Mouse (Mus musculus) forebrain, embryonic 16.5 days (tissue): ENCODE measurements around the gene Rxra. TPM values are rescaled to one million over a fixed set of nuclear protein-coding genes. Genes with fewer than 3 reads are reported as not detected.

Source experiments
- ATAC-seq: fragments of 200-750 bp; cut with Nextera tagmentation; 2 replicates; pipeline ENCODE4 v1.8.0; 2017; ENCODE audit warnings: mild to moderate bottlenecking, moderate library complexity
- H3K27ac ChIP-seq: fragments of 300-500 bp; sonication (generic); 2 replicates; pipeline ENCODE4 v1.5.1; 2014; ENCODE audit warnings: low read length, control low read depth
- H3K27me3 ChIP-seq: fragments of 300-500 bp; sonication (generic); replicated peaks from 2 replicates; pipeline ENCODE4 v1.6.1; 2014; ENCODE audit warnings: low read length; ENCODE audit not compliant: control insufficient read depth, insufficient read depth
- H3K36me3 ChIP-seq: fragments of 300-500 bp; sonication (generic); 2 replicates; pipeline ENCODE4 v1.6.1; 2014; ENCODE audit not compliant: control insufficient read depth, insufficient read depth
- H3K4me1 ChIP-seq: fragments of 300-500 bp; sonication (generic); replicated peaks from 2 replicates; pipeline ENCODE4 v1.6.1; 2014; ENCODE audit warnings: low read length; ENCODE audit not compliant: control insufficient read depth, insufficient read depth
- H3K4me2 ChIP-seq: fragments of 300-500 bp; sonication (generic); 2 replicates; pipeline ENCODE4 v1.6.1; 2014; ENCODE audit warnings: mild to moderate bottlenecking, low read length, control low read depth
- H3K4me3 ChIP-seq: fragments of 300-500 bp; sonication (generic); replicated peaks from 2 replicates; pipeline ENCODE4 v1.5.1; 2014; ENCODE audit warnings: mild to moderate bottlenecking, low read length, control low read depth
- H3K9ac ChIP-seq: fragments of 300-500 bp; sonication (generic); replicated peaks from 2 replicates; pipeline ENCODE4 v1.6.1; 2014; ENCODE audit warnings: low read depth, low read length, control low read depth
- H3K9me3 ChIP-seq: fragments of 300-500 bp; sonication (generic); 2 replicates; pipeline ENCODE4 v1.6.1; 2016; ENCODE audit warnings: low read length; ENCODE audit not compliant: control insufficient read depth
- WGBS: fragments of 180-500 bp; shearing (Covaris S2); extraction: QIAGEN DNeasy Blood & Tissue Kit; methylation state at CpG from one replicate; pipeline ENCODE4 v1.1.7; 2014; 5-methylcytosine and 5-hydroxymethylcytosine counted together
- polyA plus RNA-seq: library from polyadenylated mRNA; unstranded; fragments of >200 nt; fragmentation: Nextera tagmentation; extraction: Ambion mirVana; gene quantifications from 2 replicates; pipeline ENCODE4 v1.2.1, GENCODE M21; 2015

Gene Rxra
- polyA plus RNA-seq, 1 experiment from 2014 or later: 2.4 TPM

GRCm38 (mm10) chr2:27775006-27775405, 98.8 kb downstream of the Rxra start:
- ATAC-seq: no peak
- Histone ChIP-seq H3K9me3 (no peaks in the 10 kb centered on the region), H3K27me3 (no peaks in the 10 kb centered on the region), H3K27ac (no peak overlapping the region), H3K4me3 (no peak overlapping the region), H3K36me3 (no peaks in the 10 kb centered on the region), H3K9ac (no peak overlapping the region), H3K4me1 (no peaks in the 10 kb centered on the region), H3K4me2 (no peak overlapping the region)
- 88% methylated on average over 10 of the region's 10 CpGs for WGBS

- H3K9ac ChIP-seq: no peak overlapping the region
- H3K4me2 ChIP-seq: no peak overlapping the region
- H3K4me3 ChIP-seq: no peak overlapping the region
- no peaks in the 10 kb centered on the region for H3K9me3 ChIP-seq
- H3K27me3 ChIP-seq: no peaks in the 10 kb centered on the region
- no peaks in the 10 kb centered on the region for H3K36me3 ChIP-seq
- no peak for ATAC-seq
- 61% methylated on average over 5 of the region's 5 CpGs for WGBS
- no peaks in the 10 kb centered on the region for H3K4me1 ChIP-seq
- H3K27ac ChIP-seq: no peak overlapping the region
Observed at GRCm38 (mm10) chr2:27775625-27776024, 99.4 kb downstream of the Rxra start.

GRCm38 (mm10) chr2:27777756-27778155, 101.5 kb downstream of the Rxra start:
- H3K9ac ChIP-seq: no peak overlapping the region
- no peaks in the 10 kb centered on the region for H3K9me3 ChIP-seq
- H3K36me3 ChIP-seq: no peaks in the 10 kb centered on the region
- H3K4me2 ChIP-seq: no peak overlapping the region
- no peak for ATAC-seq
- H3K4me3 ChIP-seq: no peak overlapping the region
- H3K27me3 ChIP-seq: no peaks in the 10 kb centered on the region
- no peak overlapping the region for H3K27ac ChIP-seq
- 70% methylated on average over 2 of the region's 2 CpGs for WGBS
- no peaks in the 10 kb centered on the region for H3K4me1 ChIP-seq

- H3K27me3 ChIP-seq: no peaks in the 10 kb centered on the region
- H3K27ac ChIP-seq: no peak overlapping the region
- H3K4me1 ChIP-seq: no peaks in the 10 kb centered on the region
- no peak for ATAC-seq
- H3K4me2 ChIP-seq: no peak overlapping the region
- WGBS: 78% methylated on average over 6 of the region's 6 CpGs
- H3K9me3 ChIP-seq: no peaks in the 10 kb centered on the region
- no peaks in the 10 kb centered on the region for H3K36me3 ChIP-seq
- no peak overlapping the region for H3K9ac ChIP-seq
- no peak overlapping the region for H3K4me3 ChIP-seq
Observed at GRCm38 (mm10) chr2:27778289-27778688, 102.0 kb downstream of the Rxra start.

- Histone ChIP-seq H3K36me3 (no peaks in the 10 kb centered on the region), H3K4me3 (no peak overlapping the region), H3K9me3 (no peaks in the 10 kb centered on the region), H3K9ac (no peak overlapping the region), H3K4me2 (no peak overlapping the region), H3K4me1 (no peaks in the 10 kb centered on the region), H3K27ac (no peak overlapping the region), H3K27me3 (no peaks in the 10 kb centered on the region)
- WGBS: 83% methylated on average over 9 of the region's 9 CpGs
- ATAC-seq: no peak
Observed at GRCm38 (mm10) chr2:27779291-27779866, 103.1 kb downstream of the Rxra start.

GRCm38 (mm10) chr2:27780162-27780561, 103.9 kb downstream of the Rxra start:
- 86% methylated on average over 7 of the region's 7 CpGs for WGBS
- no peaks in the 10 kb centered on the region for H3K36me3 ChIP-seq
- no peak overlapping the region for H3K9ac ChIP-seq
- no peak overlapping the region for H3K4me2 ChIP-seq
- H3K27me3 ChIP-seq: no peaks in the 10 kb centered on the region
- no peaks in the 10 kb centered on the region for H3K4me1 ChIP-seq
- no peak for ATAC-seq
- no peak overlapping the region for H3K27ac ChIP-seq
- no peaks in the 10 kb centered on the region for H3K9me3 ChIP-seq
- no peak overlapping the region for H3K4me3 ChIP-seq

GRCm38 (mm10) chr2:27785363-27785762, 109.1 kb downstream of the Rxra start:
- H3K4me3 ChIP-seq: no peak overlapping the region
- H3K27ac ChIP-seq: no peak overlapping the region
- no peak overlapping the region for H3K9ac ChIP-seq
- WGBS: 91% methylated on average over 8 of the region's 8 CpGs
- ATAC-seq: no peak
- H3K9me3 ChIP-seq: no peaks in the 10 kb centered on the region
- H3K4me2 ChIP-seq: no peak overlapping the region
- H3K4me1 ChIP-seq: no peaks in the 10 kb centered on the region
- no peaks in the 10 kb centered on the region for H3K36me3 ChIP-seq
- no peaks in the 10 kb centered on the region for H3K27me3 ChIP-seq

- H3K27me3 ChIP-seq: no peaks in the 10 kb centered on the region
- H3K9me3 ChIP-seq: no peaks in the 10 kb centered on the region
- WGBS: 90% methylated on average over 6 of the region's 6 CpGs
- H3K36me3 ChIP-seq: no peaks in the 10 kb centered on the region
- no peak overlapping the region for H3K27ac ChIP-seq
- no peak overlapping the region for H3K9ac ChIP-seq
- H3K4me3 ChIP-seq: no peak overlapping the region
- H3K4me2 ChIP-seq: no peak overlapping the region
- no peaks in the 10 kb centered on the region for H3K4me1 ChIP-seq
- no peak for ATAC-seq
Observed at GRCm38 (mm10) chr2:27785973-27786417, 109.8 kb downstream of the Rxra start.

GRCm38 (mm10) chr2:27791571-27791970, 115.3 kb downstream of the Rxra start:
- no peaks in the 10 kb centered on the region for H3K36me3 ChIP-seq
- WGBS: 64% methylated on average over 4 of the region's 4 CpGs
- no peak overlapping the region for H3K9ac ChIP-seq
- no peak for ATAC-seq
- H3K4me1 ChIP-seq: no peaks in the 10 kb centered on the region
- H3K4me3 ChIP-seq: no peak overlapping the region
- no peaks in the 10 kb centered on the region for H3K27me3 ChIP-seq
- no peak overlapping the region for H3K27ac ChIP-seq
- H3K4me2 ChIP-seq: no peak overlapping the region
- no peaks in the 10 kb centered on the region for H3K9me3 ChIP-seq

- Histone ChIP-seq H3K36me3 (no peaks in the 10 kb centered on the region), H3K27ac (no peak overlapping the region), H3K9me3 (no peaks in the 10 kb centered on the region), H3K9ac (no peak overlapping the region), H3K4me2 (no peak overlapping the region), H3K27me3 (no peaks in the 10 kb centered on the region), H3K4me1 (no peaks in the 10 kb centered on the region), H3K4me3 (no peak overlapping the region)
- no peak for ATAC-seq
- WGBS: 80% methylated on average over 4 of the region's 4 CpGs
Observed at GRCm38 (mm10) chr2:27799018-27799417, 122.8 kb downstream of the Rxra start.
